Mouse (Mus musculus) thymus, adult 2 months (tissue): ENCODE data around the gene Zbtb38. TPM values are rescaled to one million over a fixed set of nuclear protein-coding genes. Genes with fewer than 3 reads are reported as not detected.

ENCODE experiments used
- DNase-seq: peaks from one replicate; pipeline ENCODE4 v3.0.0; 2021
- H3K27ac ChIP-seq: fragments of 200-500 bp; 2 replicates; pipeline ENCODE4 v1.5.1; 2012; ENCODE audit warnings: low read length, control low read depth; ENCODE audit not compliant: control insufficient read depth, insufficient read depth
- H3K27me3 ChIP-seq: fragments of 200-500 bp; 2 replicates; pipeline ENCODE4 v1.6.1; 2012; ENCODE audit warnings: mild to moderate bottlenecking, low read length, moderate library complexity, mixed read lengths; ENCODE audit not compliant: control insufficient read depth, insufficient read depth
- H3K36me3 ChIP-seq: fragments of 200-500 bp; 2 replicates; pipeline ENCODE4 v1.6.1; 2012; ENCODE audit warnings: mild to moderate bottlenecking, low read length, moderate library complexity; ENCODE audit not compliant: control insufficient read depth, insufficient read depth
- H3K4me1 ChIP-seq: fragments of 200-500 bp; replicated peaks from 2 replicates; pipeline ENCODE4 v1.6.1; 2012; ENCODE audit warnings: low read length; ENCODE audit not compliant: control insufficient read depth, insufficient read depth
- H3K4me3 ChIP-seq: fragments of 200-500 bp; 2 replicates; pipeline ENCODE4 v1.5.1; 2012; ENCODE audit warnings: mild to moderate bottlenecking, low read length, control low read depth, moderate library complexity; ENCODE audit not compliant: control insufficient read depth, insufficient read depth
- CTCF ChIP-seq: fragments of 200-500 bp; IDR thresholded peaks from 2 replicates; pipeline ENCODE4 v1.5.1; 2012; ENCODE audit warnings: mild to moderate bottlenecking, control low read depth, low read length, moderate library complexity, borderline replicate concordance; ENCODE audit not compliant: control insufficient read depth, poor library complexity, insufficient read depth; ENCODE audit errors: extremely low read depth
- POLR2A ChIP-seq: fragments of 200-500 bp; IDR thresholded peaks from 2 replicates; pipeline ENCODE4 v1.6.1; 2012; ENCODE audit warnings: mild to moderate bottlenecking, low read length, control low read depth, moderate library complexity; ENCODE audit not compliant: control insufficient read depth, poor library complexity, insufficient read depth; ENCODE audit errors: extremely low read depth
- WGBS: fragments of 180-500 bp; shearing (Covaris S2); methylation state at CpG from one replicate; pipeline ENCODE4 v1.1.7; 2018; 5-methylcytosine and 5-hydroxymethylcytosine counted together
- polyA plus RNA-seq: library from polyadenylated mRNA; depleted of rRNA; stranded (reverse); fragments of >200 nt; gene quantifications from 2 replicates; pipeline ENCODE4 v1.2.3, GENCODE M21; 2012

The Zbtb38 gene
- polyA plus RNA-seq, 1 experiment = 7.2 TPM

DNA sequence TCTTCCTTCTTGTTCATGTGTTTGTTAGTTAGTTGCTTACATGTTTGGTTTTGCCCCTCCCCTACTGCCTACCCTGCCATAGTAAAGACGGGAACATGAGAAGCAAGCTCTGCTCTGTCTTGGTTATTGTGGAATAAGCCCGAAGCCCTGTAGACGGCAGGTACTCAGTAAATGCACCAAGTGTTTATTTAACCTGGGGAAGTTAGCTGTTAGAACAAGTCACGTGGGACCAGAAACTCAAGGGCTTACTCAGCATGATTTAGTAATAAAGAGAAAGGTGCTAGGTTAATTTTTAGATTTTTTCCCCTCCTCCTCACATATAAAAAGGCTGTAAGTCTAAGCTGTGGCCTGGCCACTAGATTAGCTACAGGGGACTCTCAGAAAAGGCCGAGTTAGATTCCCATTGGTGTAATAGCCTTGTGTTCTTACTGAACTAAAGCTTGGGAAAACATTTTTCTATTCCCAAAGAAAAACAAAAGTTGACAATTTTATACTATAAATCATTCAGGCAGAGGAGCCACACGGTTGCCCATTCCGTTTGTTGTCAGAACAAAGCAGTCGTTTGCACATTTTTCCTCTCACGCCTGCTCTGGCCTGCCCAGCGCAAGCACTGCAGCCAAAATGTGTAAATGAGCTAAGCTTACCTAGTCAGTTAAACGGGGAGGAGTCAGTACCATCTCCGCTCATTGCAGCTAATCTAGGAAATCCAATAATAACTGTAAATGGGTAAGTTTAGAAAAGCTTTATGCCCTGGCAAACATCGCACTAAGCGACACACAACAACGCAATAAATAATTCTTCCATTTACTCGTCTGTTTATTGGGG lies 24.1 kb downstream of the Zbtb38 start:
- H3K4me1 ChIP-seq = peaks cover 6% of the 10 kb centered on the region; the same call in 1 of the 2 replicates
- H3K4me3 ChIP-seq = no peak overlapping the region
- H3K27ac ChIP-seq = no peak overlapping the region
- H3K36me3 ChIP-seq = no peaks in the 10 kb centered on the region
- no peak for DNase-seq
- 92% methylated on average over 16 of the region's 16 CpGs for WGBS
- no peak for TF ChIP-seq POLR2A
- TF ChIP-seq CTCF = no peak
- no peaks in the 10 kb centered on the region for H3K27me3 ChIP-seq

DNA sequence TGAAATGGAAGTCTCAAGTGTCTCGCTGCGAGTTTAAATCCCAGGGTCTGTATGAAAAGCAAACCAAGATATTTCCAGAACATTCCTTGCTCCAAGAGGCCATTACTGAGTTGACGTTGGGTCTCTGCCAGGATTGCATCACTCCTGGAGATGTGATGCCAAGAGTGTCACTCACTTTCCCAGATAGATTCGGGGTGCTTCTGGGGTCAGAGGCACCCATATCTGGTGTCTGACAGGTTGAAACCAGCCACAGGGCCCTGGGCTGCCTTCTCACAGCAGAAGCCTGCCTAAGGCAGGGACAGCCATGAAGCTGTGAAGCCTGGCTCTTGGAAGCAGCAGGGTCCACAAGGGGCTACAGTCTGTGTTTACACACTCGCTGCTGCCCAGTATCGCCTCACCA lies 24.9 kb downstream of the Zbtb38 start:
- no peak overlapping the region for H3K4me3 ChIP-seq
- peaks cover 6% of the 10 kb centered on the region; the same call in 1 of the 2 replicates for H3K4me1 ChIP-seq
- 89% methylated on average over 6 of the region's 6 CpGs for WGBS
- no peaks in the 10 kb centered on the region for H3K36me3 ChIP-seq
- no peak overlapping the region for H3K27ac ChIP-seq
- no peaks in the 10 kb centered on the region for H3K27me3 ChIP-seq
- no peak for DNase-seq
- TF ChIP-seq CTCF = no peak
- TF ChIP-seq POLR2A = no peak

- no peak for DNase-seq
- 94% methylated on average over 14 of the region's 14 CpGs for WGBS
- no peaks in the 10 kb centered on the region for H3K36me3 ChIP-seq
- H3K4me1 ChIP-seq = peaks cover 6% of the 10 kb centered on the region; the same call in 1 of the 2 replicates
- no peaks in the 10 kb centered on the region for H3K27me3 ChIP-seq
- H3K27ac ChIP-seq = no peak overlapping the region
- no peak for TF ChIP-seq CTCF
- TF ChIP-seq POLR2A = no peak
- H3K4me3 ChIP-seq = no peak overlapping the region
Measured at GRCm38 (mm10) chr9:96726336-96727131, 26.1 kb downstream of the Zbtb38 start.

GRCm38 (mm10) chr9:96725582-96726320 lies 26.9 kb downstream of the Zbtb38 start:
- TF ChIP-seq POLR2A (no peak), CTCF (no peak)
- Histone ChIP-seq H3K4me3 (no peak overlapping the region), H3K27ac (no peak overlapping the region), H3K4me1 (peaks cover 6% of the 10 kb centered on the region; the same call in 1 of the 2 replicates), H3K27me3 (no peaks in the 10 kb centered on the region), H3K36me3 (no peaks in the 10 kb centered on the region)
- WGBS = 50% methylated on average over 9 of the region's 9 CpGs
- DNase-seq = no peak

GRCm38 (mm10) chr9:96723650-96724049 lies 29.0 kb downstream of the Zbtb38 start:
- Histone ChIP-seq H3K27ac (no peak overlapping the region), H3K4me3 (no peak overlapping the region), H3K36me3 (no peaks in the 10 kb centered on the region), H3K4me1 (peaks cover 12% of the 10 kb centered on the region), H3K27me3 (no peaks in the 10 kb centered on the region)
- 96% methylated on average over 6 of the region's 6 CpGs for WGBS
- DNase-seq = no peak
- no peak for TF ChIP-seq POLR2A
- TF ChIP-seq CTCF = no peak

- Histone ChIP-seq H3K4me3 (no peak overlapping the region), H3K4me1 (peaks cover 15% of the 10 kb centered on the region), H3K27me3 (no peaks in the 10 kb centered on the region), H3K27ac (no peak overlapping the region), H3K36me3 (no peaks in the 10 kb centered on the region)
- no peak for DNase-seq
- TF ChIP-seq CTCF (no peak), POLR2A (no peak)
- WGBS = 93% methylated on average over 8 of the region's 8 CpGs
Measured at GRCm38 (mm10) chr9:96721163-96721799, 31.4 kb downstream of the Zbtb38 start.
